Mouse (Mus musculus): ENCODE results near the gene Fat2.

Gene Fat2

DNA sequence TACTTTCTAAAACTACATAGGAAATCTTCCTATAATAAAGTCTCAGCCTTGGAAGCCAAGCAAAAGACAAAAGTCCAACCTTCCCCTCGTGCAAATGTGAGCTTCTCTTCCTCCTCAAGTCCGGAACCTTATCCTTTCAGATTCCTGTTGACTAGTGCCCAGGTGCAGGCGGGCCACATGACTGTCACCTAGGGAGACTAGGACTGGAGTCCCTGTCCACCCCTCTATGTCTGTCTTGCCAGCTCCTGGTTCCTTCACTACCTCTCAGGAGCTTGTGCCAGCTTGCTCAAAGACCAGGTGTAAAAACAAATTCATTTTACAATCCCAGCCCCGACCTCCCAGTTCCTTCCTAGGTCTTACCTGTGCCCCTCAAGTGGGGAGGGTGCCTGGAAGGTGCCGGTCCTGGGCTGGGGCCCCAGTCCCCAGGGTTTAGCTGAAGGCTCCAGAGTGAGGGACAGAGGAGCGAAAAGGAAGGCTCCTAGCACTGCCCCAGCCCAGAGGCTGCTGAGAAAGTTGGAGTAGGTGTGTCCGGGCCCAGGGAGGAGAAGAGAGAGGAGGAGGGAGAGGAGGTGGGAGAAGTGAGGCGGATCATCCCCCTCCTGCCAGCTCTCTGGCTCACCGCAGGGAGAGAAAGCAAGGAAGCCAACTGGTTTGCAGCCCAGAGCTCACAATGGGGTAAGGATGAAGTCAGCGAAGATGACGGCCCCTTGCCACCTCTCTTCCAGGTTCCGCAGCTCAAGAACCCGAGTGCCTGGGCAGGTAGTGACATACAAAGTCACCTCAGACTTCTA lies at the start of gene Fat2:
TSS of gene Fat2 (minus strand) at position 464 of the 791 bp plus-strand sequence.
- no peak for DNase-seq

DNA sequence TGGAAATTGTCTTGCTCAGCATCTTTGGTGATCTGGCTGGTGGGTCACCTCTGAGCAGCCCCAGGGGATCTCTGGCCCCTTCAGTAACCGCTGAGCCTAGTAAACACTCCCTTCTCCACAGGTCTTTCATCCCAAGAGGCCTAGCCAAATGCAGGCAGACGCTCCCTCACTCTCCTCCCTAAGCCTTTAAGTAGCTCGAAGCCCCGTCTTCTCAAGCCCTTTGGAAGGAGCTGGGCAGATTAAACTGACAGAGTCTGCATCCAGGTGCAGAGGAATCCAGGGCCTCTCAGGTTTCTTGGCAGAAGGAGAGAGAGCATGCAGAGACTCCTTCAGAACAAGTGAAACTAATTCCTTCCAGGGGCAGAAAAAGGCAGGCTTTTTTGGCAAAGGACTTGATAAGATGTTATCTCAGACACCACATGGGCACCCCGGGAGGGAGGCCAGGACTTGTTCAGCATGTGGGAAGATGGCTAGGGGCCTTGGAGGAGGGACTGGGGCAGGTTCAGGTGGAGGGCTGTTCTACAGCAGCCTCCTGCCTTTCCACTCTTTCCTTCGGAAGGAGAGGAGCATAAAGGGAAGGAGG lies 47.2 kb upstream of the Fat2 start:
- DNase-seq = no peak

DNA sequence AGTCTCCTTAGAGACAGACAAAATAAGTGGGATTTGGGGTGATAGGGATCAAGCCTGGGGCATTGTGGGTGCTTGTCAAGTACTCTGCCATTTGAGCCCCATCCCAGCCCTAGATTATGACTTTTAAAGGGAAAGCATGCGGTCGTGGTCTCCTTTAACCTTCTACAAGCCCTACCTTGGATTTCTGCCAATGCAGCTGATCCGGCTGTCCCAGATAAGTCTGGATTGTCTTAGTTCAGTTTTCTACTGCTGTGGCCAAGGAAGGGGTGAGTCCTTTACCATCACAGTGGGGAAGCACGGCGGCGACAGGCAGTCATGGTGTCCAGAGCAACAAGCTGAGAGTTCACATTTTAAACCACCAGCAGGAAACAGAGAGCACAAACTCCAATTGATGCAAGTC lies 44.5 kb upstream of the Fat2 start:
- DNase-seq = no peak

DNA sequence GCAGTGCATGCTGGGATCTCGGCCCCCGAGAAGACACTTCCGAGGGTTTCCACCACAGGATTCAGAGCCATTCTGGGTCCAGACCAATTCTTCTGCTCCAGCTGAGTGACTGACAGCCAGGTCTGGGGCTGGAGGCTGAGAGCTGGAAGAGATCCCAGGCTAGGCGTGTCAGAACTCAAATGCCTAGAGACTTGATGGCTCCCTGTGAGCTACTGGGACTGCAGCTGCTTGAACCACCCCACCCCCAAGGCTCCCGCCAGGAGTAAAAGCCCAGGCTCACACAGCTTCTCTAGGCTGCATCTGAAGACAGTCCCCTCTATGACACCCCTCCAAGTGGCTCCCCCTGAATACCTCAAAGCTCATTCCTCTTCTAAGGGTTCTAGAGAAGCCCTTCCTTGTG lies 42.0 kb upstream of the Fat2 start:
- DNase-seq = no peak

DNA sequence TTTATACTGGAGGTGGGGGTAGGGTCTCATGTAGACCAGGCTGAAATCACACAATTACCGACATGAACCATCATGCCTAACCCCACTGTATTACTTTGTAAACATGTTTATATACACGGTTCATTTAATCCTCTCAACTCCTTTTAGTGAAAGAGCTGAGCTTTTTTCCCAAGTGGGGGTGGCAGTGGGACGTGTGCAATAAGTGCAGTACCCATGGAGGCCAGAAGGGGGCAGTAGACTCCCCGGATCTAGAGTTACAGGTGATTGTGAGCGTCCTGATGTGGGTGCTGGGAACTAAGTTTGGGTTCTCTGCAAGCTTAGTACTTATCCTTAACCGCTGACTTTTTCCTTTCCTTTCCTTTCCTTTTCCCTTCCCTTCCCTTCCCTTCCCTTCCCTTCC lies 37.5 kb upstream of the Fat2 start:
- DNase-seq = no peak

DNA sequence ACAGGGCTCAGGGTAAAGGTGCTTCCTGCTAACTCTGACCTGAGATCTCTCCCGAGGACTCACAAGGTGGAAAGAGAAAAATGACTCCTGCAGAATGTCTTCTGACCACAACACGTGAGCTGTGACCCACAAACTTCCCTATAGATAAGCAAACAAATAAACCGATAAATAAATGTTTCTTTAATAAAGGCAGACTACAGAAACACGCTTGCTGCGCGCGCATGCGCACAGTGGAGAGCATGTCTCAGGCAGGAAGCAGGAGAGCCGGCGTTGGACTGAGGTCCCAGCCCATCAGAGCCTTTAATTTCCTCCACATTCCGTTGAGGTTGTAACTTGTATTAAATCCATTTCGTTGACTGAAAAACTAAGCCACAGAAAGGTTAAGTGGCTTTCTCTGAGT lies 37.0 kb upstream of the Fat2 start:
- DNase-seq = no peak

DNA sequence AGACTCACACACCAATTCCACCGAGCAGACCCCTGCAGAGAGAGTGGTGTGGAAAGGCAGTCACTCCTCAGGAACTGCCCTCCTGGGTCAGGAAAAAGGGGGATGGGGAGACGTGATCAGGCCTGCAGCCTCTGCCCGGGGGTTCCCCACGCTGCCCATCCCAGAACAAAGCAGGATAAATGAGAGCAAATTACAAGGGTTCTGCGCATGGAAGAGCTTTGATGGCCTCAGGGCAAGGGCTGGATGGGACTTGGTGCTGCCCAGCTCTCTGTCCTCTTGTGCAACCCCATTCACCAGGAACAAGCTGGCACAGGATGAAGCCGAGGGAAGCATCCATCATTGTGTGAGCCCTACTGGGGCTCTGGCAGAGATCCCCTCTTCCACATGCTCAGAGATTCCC lies 35.6 kb upstream of the Fat2 start:
- no peak for DNase-seq

DNA sequence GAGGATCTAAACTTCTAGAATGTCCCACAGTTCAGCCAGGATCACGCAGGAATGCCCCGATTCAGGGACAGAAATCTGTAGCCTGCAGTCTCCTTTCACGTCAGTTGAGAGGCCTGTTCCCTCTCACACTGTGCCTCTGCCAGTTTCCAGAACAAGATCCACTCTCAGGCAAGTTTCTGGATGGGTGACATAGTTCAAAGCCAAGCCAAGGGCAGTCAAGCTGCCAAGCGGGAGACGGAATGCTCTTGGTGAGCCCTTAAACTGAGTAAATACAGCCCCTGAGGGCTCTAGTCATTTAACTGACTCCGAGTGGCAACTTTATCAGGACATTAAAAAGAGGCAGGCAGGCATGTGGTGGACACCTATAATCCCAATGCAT lies 32.7 kb upstream of the Fat2 start:
- no peak for DNase-seq

DNA sequence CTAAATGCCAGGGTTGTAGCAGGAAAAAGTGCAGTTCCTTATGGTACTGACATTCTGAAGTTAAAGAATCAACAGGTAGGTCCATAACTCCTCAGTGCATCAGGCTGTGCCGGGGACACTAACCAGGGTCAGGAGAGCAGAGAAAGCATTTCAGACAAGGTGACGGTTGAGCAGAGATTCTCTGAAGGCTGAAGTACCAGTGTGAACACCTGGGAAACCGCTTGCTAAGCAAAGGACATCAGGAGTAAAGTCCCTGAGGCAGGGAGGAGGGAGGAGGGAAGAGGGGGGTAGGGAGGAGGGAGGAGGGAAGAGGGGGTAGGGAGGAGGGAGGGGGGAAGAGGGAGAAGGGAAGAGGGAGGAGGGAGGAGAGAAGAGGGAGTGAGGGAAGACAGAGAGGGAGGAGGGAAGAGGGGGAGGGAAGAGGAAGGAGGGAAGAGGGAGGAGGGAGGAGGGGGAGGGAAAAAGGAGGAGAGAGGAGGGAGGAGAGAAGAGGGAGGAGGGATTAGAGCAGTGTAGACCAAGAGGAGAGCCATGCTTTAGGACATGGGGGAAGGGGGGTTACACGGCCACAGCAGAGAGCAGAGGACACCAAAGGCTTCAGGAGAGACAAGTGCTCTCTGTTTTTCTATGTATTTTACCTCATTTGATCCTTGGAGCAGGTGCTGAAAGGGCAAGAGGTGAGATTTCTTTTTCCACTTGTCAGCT lies 32.2 kb upstream of the Fat2 start:
- no peak for DNase-seq

DNA sequence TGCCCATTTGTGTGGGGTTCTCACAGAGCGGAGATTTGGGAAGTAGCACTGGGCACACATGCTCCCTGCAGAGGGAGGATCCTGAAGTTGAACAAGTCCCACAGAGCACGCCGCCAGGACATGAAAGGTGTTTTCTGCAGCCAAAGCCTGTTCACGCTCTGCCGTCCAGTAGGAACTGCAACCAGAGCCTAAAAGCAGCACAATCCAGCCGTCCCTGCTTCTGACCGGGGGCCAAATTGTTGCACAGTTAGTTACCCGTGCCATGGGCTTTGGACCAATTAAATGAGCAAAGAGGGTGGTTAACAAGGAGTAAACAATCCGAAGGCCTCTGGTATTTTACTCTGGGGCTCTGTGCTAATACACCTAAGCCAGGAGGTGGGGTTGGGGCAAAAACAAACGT lies 31.4 kb upstream of the Fat2 start:
- DNase-seq = no peak

DNA sequence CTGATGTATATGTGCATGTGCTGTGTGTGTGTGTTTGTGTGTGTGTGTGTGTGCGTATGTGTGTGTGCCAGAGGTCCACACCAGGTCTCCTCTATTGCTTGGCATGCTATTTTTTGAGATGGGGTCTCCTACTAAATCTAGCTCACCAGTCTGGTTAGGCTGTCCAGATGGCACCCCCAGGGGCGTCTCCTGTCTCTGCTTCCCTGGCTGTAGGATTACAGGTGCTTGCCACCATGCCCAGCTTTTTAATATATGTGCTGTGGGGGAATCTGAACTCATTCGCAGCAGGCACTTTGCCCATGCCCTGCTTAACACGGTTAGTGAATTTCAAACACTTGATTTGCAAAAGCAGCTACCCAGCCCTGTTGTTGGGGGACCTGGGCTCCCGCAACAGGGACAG lies 29.5 kb upstream of the Fat2 start:
- DNase-seq = no peak

DNA sequence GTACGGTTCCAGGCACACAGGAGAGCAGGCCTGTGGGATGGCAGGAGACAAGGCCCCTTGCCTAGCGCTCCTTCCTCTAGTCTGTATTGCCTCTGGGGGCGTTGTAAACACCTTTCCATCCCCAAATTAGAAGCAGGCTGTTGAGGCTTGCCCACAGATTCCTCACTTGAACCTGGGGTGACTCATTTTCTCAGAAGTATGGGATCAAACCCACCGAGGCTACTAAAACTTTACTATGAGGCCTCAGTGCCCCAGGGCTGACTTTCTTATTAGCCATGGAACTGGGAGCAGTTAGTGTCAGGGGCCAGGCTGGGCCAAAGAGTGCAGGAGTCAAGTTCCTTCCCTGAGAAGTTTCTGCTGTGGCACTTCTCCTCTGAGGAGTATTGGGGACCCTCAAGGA lies 28.9 kb upstream of the Fat2 start:
- no peak for DNase-seq

DNA sequence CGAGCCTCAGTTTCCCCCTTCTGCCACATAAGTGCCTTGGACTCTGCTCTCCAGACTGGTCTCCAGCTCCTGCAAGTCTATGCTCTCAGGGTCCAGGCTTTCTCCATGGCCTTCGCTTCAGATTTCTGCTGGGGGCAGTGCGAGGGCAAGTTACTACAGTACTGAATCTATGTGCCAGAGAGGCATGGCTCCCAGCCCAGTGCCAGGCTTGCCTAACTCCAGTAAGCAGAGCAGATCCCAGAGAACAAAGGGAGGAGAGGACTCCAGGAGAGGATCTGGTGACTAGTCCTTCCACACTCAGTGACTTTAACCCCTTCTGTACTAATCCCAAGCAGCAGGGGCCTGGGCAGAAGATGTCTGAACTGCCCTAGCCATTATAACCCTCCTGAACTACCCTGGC lies 28.3 kb upstream of the Fat2 start:
- no peak for DNase-seq

DNA sequence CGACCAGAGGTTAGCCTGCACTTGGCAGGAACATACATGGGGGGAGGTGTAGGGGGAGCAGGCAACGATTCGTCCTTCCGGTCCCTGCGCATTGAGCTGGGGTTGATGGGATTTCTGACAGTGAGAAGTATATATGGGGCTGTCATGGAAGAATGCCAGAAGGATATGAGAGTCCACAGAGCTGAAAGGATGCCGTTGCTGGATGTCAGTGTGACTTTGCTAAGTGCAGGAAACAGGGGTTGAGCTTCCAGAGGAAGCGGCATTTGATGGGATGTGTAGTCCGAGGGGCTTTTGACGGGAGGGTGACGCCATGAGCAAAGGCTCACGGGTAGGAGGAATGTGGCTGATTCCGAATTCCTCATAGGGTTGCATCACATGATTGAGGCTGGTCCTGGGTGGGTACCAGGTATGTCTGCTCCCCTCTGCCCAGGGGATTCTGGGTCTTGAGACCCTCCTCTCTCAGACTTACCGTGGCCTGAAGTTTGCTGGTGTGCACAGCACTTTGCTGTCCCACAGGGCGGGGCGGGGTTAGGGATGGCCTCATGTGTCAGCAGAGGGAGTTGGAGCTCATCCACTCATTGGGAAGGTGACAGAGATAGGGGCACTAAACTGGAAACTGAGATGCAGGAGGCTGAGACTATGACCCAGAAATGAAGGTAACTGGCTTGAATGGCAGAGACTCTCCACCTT lies 21.9 kb upstream of the Fat2 start:
- no peak for DNase-seq

DNA sequence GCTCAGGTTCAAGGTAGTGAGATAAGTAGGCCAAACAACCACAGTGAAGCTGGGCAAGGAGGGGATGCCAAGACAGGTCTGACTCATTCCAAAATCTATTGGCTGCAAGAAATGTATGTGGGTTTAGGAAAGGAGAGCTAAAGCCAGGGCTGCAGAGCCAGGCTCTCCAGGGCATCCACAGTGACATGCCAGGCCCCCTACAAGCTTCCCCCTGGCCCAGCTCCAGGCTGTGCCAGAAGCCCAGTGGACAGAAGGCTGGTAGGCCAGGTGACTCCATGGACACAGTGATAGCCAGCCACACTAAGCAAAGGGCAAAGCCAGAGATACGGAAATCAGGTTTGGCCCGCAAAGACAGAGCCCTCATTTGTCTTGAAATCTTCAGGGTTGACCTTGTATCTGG lies 20.5 kb upstream of the Fat2 start:
- DNase-seq = no peak

DNA sequence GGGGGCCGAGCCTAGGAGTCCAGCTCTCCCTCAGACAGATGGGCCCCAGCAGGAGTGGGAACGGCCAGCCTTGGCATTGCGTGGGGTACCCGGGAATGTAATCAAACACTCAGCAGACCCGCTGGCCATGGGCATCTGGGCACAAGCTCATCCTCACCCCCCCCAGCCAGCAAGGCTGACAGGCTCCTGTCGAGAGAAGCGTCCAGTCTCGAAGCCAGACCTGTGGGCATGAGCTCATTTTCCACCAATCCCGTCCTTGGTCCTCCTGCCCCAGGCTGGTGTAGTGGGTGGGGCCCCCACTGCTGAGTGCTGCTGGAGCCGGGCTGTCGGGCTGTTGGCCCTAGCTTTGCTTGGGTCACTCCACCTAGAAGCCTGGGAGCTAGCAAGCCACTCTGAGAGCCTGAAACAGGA lies 5.6 kb upstream of the Fat2 start:
- DNase-seq = no peak

DNA sequence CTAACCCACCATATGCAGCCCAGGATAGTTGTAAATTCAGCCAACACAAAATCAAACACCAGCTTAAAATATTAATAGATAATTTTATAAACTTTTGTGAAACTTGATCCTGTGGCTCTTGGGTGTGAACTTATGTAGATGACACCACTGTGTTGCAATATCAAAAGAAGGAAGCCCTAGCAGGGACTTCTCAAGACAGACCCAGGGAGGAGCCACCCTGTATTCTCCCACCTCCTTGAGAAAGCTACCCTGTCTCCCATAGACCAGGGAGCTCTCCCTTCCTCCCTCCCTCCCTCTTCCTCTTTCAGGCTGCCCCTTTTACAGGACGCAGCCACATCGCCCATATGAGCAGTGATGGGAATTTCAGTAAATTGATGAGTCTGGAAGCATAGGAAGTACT lies 4.4 kb upstream of the Fat2 start:
- DNase-seq = no peak

DNA sequence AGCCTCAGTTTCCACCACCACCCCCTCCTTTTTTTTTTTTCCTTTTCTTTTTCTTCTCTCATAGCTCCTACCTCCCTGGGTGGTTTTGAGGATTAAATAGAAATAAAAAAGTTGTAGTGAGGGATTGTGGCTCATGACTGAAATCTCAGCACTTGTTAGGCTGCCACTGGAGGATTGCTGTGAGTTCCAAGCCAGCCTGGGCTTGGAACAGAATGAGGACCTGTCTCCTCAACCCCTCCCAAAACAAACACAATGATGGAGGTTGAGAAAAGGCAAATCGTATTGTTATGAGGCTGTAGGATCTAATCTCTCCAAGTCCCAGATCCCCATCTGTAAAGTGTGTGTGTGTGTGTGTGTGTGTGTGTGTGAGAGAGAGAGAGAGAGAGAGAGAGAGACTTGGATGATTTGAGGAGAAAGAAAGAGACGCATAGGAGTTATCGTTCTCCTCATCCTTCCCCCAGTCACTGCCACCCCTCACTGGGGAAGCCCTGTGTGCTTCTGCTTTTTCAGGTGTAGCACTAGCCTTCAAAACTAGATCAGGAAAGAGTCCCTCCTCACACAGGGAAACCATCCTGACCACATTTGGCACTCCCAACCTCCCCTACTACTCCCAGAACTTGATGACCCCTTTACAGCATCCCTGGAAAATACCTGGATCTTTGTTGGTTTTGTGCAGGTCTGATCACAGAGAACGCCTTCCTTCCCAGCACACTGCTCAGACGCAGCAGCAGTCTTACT lies 837 bp upstream of the Fat2 start:
- DNase-seq = no peak

DNA sequence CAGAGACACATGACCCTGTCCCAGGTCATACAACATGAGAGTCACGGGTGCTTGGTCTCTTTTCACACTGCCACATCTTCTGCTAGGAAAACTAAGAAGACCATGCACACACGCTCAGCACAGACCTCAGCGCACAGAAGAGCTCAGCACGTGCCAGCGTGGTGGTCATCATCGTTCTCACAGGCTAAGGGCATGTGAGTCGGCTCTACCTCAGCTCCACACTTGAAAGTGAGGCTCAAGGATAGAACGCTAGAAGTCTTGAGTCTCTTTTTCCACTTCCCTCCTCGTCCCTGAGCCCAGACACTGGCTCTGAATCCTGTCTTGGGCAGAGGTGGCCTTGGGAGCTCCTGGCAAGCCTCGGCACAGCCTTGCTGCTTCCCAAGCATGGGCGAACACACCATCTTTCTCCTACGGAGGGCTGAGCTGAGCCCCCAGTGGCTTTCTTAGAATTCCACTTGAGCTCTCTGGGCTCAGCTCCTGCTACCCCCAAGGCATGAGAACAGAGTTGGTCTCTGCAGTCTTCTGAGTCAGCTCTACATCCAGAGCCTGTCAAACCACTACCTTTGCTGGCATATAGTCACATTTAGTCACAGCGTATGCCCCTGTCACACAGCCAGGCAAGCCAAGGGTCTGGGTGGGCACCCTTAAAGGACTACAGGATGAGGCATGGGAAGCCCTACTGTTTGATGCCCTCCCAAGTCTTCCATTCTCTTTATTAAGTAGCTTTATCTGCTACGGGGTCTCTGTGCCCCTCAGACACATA lies 869 bp downstream of the Fat2 start:
- no peak for DNase-seq

DNA sequence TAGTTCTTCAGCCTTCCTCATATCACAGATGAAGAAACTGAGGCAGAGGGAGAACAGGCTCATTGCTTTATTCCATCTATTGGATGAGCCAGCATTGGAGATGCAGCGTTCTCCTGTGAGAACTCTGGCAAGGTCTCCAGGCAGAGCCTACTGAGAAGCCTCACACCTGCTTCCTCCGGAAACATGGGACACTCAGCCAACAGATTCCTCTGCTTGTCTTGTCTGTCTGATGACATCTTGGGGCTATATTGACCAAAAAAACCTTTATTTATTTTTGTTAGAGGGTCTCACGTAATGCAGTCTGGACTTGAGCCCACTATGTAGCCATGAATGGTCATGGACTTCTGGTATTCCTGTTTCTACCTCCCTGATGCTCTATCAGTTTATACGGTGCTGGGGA lies 1.8 kb downstream of the Fat2 start:
- no peak for DNase-seq

DNA sequence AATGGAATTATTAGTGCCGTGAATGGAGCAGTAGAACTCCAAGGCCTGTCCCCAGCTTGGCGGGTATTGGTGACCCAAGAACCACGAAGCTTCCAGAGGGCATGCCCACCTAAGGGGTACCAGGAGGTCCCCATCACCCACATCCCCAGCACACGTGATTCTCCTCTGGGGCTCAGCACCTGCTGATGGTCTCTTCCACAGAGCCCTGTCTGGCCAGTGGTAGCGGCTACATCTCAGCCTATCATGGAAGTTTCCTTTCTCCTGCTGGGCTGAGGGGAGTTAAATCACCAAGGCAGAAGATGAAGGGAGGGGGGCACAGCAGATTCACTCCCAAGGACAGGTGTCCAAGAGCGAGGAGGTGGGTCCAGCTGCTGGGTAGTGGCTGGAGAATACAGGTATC lies 2.3 kb downstream of the Fat2 start:
- DNase-seq = no peak

Measured in thymus, adult 18-20 months (tissue).